Mouse (Mus musculus) G1E (cell line): ENCODE results near the gene 6430571L13Rik.

ENCODE experiments used
- CTCF ChIP-seq: IDR thresholded peaks from 2 replicates; pipeline ENCODE4 v1.5.1; 2012; ENCODE audit warnings: low read depth, low read length, inconsistent platforms, mixed read lengths
- GATA1 ChIP-seq: IDR thresholded peaks from 2 replicates; pipeline ENCODE4 v1.6.1; 2012; ENCODE audit warnings: borderline replicate concordance, low read length, inconsistent platforms, mixed read lengths
- GATA2 ChIP-seq: IDR thresholded peaks from 2 replicates; pipeline ENCODE4 v1.6.1; 2012; ENCODE audit warnings: low read depth, low read length, inconsistent platforms, borderline replicate concordance
- POLR2AphosphoS5 ChIP-seq: IDR thresholded peaks from 2 replicates; pipeline ENCODE4 v1.6.1; 2012; ENCODE audit warnings: low read depth, low read length, inconsistent platforms; ENCODE audit not compliant: insufficient replicate concordance
- TAL1 ChIP-seq: conservative IDR thresholded peaks from 2 replicates; pipeline ENCODE4 v1.6.1; 2012; ENCODE audit warnings: low read depth, low read length, inconsistent platforms, mixed read lengths

DNA sequence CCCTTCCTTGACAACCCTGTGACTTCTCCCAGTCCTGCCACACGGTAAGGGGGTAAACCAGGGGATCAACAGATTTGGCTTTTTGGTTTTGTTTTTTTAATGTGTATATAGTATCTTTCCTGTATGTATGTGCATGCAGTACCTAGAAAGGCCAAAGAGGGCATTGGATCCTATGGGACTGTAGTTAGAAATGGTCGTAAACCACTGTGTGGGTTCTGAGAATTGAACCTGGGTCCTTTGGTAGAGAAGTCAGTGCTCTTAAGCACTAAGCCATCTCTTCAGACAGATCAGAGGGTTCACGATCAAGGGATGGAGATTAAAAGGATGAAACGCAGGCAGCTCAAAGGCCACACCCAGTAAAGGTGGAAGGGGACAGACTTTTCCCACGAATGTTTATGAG, 5.4 kb upstream of the 6430571L13Rik start:
- TF ChIP-seq CTCF (no peak), GATA1 (no peak), POLR2AphosphoS5 (no peak), TAL1 (no peak), GATA2 (no peak)
